Mouse (Mus musculus) natural killer cell, adult 2 months (primary cell): ENCODE measurements around the gene Zswim7.
A peak's percentile ranks its signal among the peaks of the same experiment; 100 is the strongest.

Source experiments
- DNase-seq, 2 experiments: peaks; one replicate each; pipeline ENCODE4 v3.0.0; 2022; ENCODE audit warnings: low spot score in 2 of 2

Gene Zswim7

DNA sequence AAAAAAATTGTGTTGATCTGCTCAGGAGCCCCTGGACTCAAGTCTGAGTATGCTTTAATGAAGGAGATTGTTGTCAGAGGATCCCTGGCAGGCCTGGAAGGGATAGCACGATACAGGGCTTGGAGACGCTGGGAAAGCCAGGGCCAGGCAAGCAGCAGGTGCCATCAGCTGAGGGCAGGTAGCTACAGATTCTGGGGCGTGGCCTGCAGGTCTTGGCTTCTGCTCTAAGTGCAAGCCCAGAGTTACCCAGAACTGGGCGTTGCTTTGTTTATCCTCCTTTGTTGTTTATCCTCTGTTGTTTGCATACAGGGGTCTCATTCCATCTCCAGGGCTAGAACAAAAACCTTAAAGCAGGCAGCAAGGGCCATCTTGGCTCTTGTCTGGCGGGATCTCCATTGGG is 27.8 kb downstream of the Zswim7 start:
- DNase-seq, result no peak

DNA sequence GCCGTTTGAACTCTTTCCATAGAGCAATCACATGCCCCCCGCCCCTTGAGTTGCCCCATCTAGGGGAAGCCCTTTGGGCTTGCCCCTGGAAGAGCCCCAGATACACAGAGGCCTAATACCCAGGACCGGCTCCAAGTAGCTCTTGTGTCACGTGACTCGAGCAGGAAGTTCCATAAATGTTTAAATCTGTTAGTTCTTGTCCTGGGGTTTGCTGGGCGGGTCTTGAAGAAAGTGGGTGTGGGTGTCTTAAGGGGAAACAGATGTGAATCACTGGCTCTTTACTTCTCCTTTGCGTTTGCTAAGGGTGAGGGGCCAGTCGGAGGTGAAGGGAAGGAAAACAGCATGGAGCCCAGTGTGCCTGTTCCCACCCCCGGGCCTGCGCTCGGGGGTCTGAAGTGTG is 30.1 kb downstream of the Zswim7 start:
- DNase-seq, result no peak

DNA sequence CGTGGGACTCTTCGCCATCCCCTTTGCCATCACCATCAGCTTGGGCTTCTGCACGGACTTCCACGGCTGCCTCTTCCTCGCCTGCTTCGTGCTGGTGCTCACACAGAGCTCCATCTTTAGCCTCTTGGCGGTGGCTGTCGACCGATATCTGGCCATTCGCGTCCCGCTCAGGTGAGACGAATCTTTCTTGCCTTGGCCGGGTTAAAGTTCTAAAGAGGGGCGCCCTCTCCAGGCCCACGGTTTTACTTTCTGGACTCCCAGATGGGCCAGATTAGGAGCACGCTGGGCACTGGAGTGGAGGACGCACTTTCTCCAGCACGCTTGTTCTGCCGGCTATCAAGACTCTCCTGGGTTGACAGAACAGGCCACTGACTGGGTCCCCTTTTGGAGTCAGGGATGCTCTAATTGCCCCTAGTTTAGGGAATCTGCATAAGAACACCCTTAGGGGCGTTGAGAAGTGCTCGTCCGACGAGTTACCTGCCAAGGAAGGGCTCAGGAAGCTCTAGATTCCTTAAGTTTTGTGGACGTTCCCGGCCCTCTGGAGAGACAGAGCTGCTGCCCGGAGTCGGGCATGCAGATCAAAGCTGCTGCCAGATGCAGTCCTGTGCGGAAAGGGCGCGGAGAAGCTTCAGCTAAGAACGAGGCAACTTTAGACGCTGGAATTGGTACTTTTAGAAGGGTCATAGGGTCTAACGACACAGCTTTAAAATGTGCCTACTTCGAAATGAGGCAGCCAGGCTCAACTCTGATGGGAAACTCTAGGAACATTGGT is 31.7 kb downstream of the Zswim7 start:
- DNase-seq, result peak in 1 of 2 experiments; percentile 13

DNA sequence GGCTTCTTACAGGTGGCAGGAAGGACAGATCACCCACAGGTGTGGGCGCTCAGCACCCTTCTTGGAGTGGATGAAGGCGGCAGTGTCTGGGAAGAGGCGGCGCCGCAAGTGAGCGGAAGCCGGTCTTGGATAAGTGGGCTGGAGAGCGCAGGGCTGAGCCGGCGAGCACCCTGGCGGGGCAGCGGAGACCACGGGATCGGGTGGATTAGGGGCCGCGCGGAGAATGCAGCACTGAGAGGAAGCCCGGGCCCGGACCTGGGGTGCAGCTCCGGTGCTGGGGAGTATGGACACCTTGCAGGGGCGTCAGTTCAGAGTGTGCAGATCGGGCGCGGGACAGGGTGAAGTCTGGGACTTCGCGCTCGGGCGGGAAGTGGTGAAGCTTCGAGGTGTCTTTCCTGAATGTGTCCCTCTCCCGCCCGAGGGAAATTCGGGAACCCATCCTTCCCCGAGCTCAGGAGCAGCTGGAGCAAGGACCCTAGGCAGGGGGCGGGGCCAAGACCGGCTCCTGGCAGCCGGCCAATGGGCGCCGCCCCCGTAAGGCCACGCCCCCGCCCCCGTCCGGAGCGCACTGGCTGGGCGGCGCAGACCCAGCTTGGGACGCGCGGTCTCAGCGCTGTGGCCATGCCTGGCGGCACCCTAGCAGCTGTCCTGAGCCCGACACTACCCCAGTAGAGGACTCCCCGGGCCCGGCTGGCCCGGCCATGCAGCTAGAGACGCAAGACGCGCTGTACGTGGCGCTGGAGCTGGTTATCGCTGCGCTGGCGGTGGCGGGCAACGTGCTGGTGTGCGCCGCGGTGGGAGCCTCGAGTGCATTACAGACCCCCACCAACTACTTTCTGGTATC is 32.6 kb downstream of the Zswim7 start, which contains the start of gene Adora2b:
TSS of gene Adora2b (plus strand) at position 584 of the 844 bp plus-strand sequence.
- peak; percentile 15 to 37 for DNase-seq

DNA sequence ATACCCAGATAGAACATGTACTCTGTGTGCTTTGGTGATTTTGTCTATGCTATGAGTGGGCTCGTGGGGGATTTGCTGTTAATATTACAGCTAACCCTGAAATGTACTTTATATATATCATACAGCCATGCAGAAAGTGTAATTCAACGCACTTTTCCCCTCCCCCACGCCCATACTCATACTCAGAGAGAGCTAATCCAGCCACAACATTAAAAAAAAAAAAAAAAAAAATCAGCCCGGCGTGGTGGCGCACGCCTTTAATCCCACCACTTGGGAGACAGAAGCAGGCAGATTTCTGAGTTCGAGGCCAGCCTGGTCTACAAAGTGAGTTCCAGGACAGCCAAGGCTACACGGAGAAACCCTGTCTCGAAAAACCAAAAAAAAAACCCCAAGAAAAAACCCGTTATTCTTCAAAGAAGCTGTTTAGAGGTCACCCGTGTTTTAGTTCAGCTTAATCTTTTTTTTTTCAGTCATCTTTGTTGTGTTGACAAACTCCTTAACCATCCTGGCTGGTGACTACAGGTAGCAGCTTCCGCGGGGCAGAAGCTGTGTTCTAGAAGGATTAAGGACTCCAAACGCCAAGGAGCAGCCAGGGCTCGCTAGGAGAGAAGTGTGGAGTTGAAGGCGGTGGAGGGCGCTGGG is 33.3 kb downstream of the Zswim7 start:
- no peak for DNase-seq

DNA sequence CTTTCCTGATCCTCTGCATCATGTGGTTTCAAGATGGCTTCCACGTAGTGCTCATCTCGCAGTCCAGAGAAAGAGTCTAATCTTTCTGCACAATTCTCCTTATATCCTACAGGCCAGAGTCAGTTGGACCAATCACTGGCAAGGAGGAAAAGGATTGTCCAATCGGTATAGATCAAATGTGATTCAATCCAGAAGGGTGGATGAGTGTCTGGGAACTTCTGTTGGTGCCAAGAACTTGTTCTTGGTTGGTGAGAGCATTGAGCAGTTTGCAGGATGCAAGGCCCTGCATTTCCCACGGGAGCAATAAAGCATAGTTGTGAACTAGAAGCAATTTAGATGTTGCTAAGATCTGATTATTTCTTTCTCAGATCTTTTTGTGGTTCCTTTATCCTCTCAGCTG is 36.7 kb downstream of the Zswim7 start:
- DNase-seq, result no peak

DNA sequence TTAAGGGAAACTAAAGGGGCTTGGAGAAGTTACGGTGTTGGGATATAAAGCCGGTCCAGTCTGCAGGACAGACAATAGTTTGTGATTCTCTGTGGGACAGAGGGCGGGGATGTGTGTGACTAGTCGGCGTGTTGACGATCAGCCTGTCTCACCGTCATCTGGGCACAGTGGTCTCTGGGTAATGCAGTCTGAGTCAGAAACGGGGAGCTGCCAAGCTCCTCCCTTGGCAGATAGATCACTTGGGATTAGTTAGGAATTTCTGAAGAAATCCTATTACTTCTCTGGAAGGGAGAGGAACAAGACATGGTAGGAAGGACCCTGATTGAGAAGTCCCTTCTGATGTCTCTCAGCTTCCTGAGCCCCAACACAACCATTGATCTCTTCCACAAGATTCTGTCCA is 37.3 kb downstream of the Zswim7 start:
- DNase-seq, result no peak

DNA sequence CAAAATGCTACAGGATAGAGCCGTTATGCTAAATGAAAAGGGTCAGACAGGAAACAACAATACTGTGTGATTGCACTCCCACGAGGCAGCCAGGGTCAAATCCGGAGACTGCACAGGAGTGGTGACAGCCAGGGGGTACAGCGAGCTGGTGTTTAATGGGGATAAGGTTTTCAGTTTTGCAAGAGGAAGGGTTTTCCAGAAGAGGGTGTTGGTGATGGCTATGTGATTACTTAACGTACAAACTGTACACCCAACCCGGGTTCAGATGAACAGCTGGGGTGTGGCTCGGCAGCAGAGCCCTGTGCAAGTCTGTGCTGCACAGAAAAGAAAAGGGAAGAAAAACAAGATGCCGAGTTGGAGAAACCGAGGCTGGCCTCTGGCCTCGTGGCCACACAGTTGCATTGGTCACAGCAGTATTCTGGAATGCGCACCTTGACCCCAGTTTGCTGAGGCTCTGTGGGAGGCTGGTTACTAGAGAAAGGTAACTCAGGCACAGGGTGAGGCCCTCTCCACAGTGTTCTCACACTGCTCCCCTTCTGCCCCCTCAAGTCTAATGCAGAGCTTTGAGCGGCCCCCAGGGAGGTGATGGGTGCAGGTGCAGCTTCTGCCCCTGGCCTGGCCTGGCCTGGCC is 40.4 kb downstream of the Zswim7 start:
- DNase-seq, result no peak

DNA sequence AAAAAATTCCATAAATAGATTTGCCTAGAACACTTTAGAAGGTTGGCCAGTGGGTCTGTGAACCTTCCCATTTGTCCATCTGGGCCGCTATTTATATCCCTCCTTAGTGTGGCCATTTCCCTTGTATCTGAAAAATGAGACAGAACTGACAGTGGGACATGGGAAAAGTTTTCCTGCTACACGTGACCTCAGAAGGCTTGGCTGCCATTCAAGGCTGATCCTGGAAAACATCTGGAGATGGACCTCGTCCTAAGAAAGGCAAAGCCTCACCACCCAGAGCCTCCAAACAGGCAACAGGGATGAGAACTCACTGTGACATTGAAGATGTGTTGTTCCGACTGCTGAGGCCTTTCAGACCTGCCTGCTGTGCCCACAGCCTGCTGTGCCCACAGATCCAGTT is 56.4 kb downstream of the Zswim7 start:
- DNase-seq, result no peak

DNA sequence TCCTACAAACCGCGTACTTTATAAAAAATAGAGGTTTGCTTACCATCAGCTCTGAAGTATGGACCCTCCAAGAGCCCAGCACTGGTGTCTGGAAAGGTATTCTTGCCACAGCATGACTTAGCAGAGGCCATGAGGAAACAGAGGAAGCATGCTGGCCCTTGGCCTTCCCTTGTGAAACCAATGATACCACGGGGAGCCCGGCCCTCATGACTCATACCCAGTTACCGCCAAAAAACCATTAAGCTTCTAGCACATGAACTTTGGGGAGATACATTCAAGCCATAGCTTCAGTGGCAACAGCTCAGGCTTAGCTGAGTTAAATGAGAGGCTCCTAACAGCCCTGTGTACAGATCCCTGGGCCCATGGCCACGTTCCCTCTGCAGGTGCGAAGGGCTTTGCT is 57.2 kb downstream of the Zswim7 start:
- peak; percentile 6 to 28 for DNase-seq

DNA sequence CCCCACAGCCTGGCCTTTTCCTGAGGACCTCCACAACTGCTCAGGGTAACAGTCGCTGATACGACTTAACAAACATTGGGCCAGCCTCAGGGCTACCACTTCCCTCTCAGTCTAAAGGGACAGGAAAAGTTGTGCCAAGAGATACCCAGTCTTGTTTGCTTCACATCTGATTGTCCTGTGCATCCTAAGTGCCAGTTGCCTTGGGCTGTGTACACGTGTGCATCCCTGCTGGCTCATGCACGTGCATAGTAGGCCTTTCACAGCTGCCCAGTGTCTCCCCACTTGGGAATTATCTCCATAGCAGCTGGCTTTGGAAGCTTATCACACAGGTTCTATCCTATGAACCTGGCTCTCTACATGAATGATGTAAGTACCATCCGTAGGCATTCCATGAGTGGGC is 57.8 kb downstream of the Zswim7 start:
- no peak for DNase-seq

DNA sequence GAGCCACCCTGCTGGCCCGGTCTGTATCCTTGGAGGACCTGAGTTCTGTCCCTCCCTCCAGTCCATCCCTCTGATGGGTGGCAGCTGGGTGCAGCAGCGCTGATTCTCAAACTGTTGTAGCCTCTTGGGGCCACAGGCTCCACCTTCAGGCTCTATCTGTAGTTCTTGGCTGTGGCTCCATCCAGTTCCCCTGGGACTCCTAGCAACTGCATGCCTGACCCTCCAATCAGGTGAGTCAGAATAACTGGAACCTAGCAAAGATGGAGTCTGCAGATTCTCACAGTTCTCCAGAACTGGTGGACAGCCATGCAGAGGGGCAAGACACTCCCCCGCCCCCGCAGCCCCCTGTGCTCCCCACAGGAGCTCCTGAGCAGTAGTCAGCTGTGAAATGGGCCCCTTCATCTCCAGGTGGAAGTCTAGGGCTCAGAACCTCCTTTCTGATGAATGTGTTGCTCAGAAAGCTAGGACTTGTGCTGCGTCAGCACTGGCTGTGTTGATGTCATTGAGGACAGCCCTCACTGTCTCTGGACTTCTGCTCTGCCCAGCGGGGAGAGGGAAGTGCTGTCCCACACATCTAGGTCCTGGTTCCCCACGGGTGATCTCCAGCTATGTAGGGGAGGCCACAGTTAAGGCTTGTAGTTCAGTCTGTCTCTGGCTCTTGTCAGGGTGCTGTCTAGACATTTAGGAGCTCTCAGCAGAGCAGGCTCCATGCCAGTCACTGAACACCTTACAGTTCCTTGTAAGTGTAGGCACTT is 60.2 kb downstream of the Zswim7 start:
- DNase-seq, result no peak

DNA sequence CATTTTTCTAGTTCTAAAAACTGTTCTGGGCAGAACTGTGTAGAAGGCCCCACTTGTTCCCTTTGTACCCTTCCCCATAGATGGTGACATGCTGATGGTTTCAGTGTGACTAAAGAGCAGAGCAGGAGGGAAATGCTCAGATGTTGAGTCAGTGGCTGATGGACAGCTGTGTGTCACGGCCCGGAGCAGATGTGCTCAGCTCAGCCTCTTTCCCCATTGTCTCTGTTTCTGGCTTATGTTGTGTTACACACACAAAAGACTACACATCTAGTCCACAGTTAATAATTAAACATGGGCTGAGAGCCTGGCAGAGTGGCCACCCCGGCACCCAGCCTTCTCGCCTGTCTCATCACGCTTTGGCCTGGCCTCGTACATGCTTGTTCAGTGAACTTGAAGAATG is 63.4 kb downstream of the Zswim7 start:
- DNase-seq, result no peak
